Comparison of ENCODE assay signal across 8 mouse cellular contexts in the genomic region with DNA sequence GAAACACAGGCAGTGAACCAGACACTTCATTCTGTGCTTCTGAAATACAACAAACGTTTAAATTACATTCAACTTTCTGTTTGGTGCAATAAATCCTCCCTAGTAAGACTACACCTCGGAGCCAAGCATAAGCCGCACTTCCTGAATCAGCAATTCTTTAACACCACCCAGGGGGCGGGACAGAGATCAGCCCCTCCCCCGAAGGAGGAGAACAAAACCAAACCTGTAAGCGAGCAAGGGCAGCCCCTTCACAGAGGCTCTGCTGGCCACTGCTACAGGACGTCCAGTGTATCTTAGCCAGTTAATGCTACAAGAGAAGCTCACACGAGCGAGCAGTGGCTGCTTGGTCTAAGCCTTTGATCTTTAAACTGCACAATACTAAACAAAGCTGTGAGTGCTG. TPM values are rescaled to one million over a fixed set of nuclear protein-coding genes. Genes with fewer than 3 reads are reported as not detected.
DNase-seq lines count a peak whose midpoint lies in the region; ATAC-seq and TF ChIP-seq lines count a peak whose summit lies in the region.

No protein-coding gene starts in this region.

- H3K9me3 ChIP-seq in forebrain, postnatal 0 days (ENCODE audit: low read length), result no peaks in the 10 kb centered on the region
- H3K9me3 ChIP-seq in intestine, embryonic 15.5 days, result no peaks in the 10 kb centered on the region
- H3K9me3 ChIP-seq in liver, embryonic 16.5 days (replicated peaks; ENCODE audit: control insufficient read depth, low read length), result no peaks in the 10 kb centered on the region
- H3K9me3 ChIP-seq in neural tube, embryonic 13.5 days, result no peaks in the 10 kb centered on the region

- H3K4me2 ChIP-seq in forebrain, postnatal 0 days (ENCODE audit: low read depth), result no peak overlapping the region; the same call in 1 of the 2 replicates
- H3K4me2 ChIP-seq in intestine, embryonic 15.5 days (replicated peaks), result peak overlapping the region; percentile 43
- peak overlapping the region; percentile 41 for H3K4me2 ChIP-seq in liver, embryonic 16.5 days (ENCODE audit: low read depth, low read length)
- H3K4me2 ChIP-seq in neural tube, embryonic 13.5 days, result peak overlapping the region; percentile 25

- DNase-seq in CD4-positive helper T cell, adult 2 months (ENCODE audit: low read depth, low spot score), result peak; percentile 71
- DNase-seq in adrenal gland, postnatal 4 days (ENCODE audit: low spot score in 2 of 2), result peak; percentile 40 to 59
- DNase-seq in forebrain, postnatal 0 days, result peak; percentile 37
- DNase-seq in thymus, postnatal 25 days, result peak; percentile 64
- no peak for DNase-seq in layer of hippocampus, adult 18-20 months (ENCODE audit: low spot score in 2 of 2)

- no peaks in the 10 kb centered on the region for H3K4me1 ChIP-seq in forebrain, postnatal 0 days (ENCODE audit: insufficient read depth)
- H3K4me1 ChIP-seq in intestine, embryonic 15.5 days (replicated peaks), result peaks cover 12% of the 10 kb centered on the region
- H3K4me1 ChIP-seq in liver, embryonic 16.5 days (ENCODE audit: control insufficient read depth, low read depth, low read length), result peaks cover 3% of the 10 kb centered on the region
- H3K4me1 ChIP-seq in neural tube, embryonic 13.5 days (replicated peaks), result peaks cover 18% of the 10 kb centered on the region

- H3K9ac ChIP-seq in forebrain, postnatal 0 days, result no peak overlapping the region
- no peak overlapping the region for H3K9ac ChIP-seq in intestine, embryonic 15.5 days
- 0 out of 2 replicates have a peak overlapping the region, but pooled peaks have one; percentile 18 for H3K9ac ChIP-seq in liver, embryonic 16.5 days (ENCODE audit: low read depth, low read length)
- H3K9ac ChIP-seq in neural tube, embryonic 13.5 days, result no peak overlapping the region

- no peaks in the 10 kb centered on the region for H3K36me3 ChIP-seq in forebrain, postnatal 0 days (ENCODE audit: insufficient read depth)
- no peaks in the 10 kb centered on the region for H3K36me3 ChIP-seq in intestine, embryonic 15.5 days
- no peaks in the 10 kb centered on the region for H3K36me3 ChIP-seq in liver, embryonic 16.5 days (ENCODE audit: control insufficient read depth, insufficient read depth)
- no peaks in the 10 kb centered on the region for H3K36me3 ChIP-seq in neural tube, embryonic 13.5 days

- WGBS in forebrain, postnatal 0 days, result 5% methylated on average over 9 of the region's 9 CpGs
- 4% methylated on average over 9 of the region's 9 CpGs for WGBS in intestine, embryonic 15.5 days
- WGBS in liver, embryonic 16.5 days (ENCODE audit: insufficient replicate concordance), result 7% methylated on average over 9 of the region's 9 CpGs
- 2% methylated on average over 9 of the region's 9 CpGs for WGBS in neural tube, embryonic 13.5 days

- no peak for TF ChIP-seq CTCF in forebrain, postnatal 0 days (IDR thresholded peaks at IDR 0.05; ENCODE audit: low read depth)

- no peak overlapping the region for H3K4me3 ChIP-seq in forebrain, postnatal 0 days (ENCODE audit: low read depth, low read length)
- H3K4me3 ChIP-seq in intestine, embryonic 15.5 days (replicated peaks), result no peak overlapping the region
- peak overlapping the region; percentile 16; the same call in 1 of the 2 replicates for H3K4me3 ChIP-seq in liver, embryonic 16.5 days (ENCODE audit: low read depth, low read length)
- no peak overlapping the region for H3K4me3 ChIP-seq in neural tube, embryonic 13.5 days

- peak; percentile 72 for ATAC-seq in forebrain, postnatal 0 days
- peak; percentile 93 for ATAC-seq in intestine, embryonic 15.5 days
- peak; percentile 73 for ATAC-seq in liver, embryonic 16.5 days (ENCODE audit: low read depth)
- peak; percentile 27; the same call in 1 of the 2 replicates for ATAC-seq in neural tube, embryonic 13.5 days (ENCODE audit: low read depth)

- H3K27ac ChIP-seq in forebrain, postnatal 0 days (ENCODE audit: low read depth, low read length), result peak overlapping the region; percentile 10; the same call in 1 of the 2 replicates
- H3K27ac ChIP-seq in intestine, embryonic 15.5 days, result no peak overlapping the region
- H3K27ac ChIP-seq in liver, embryonic 16.5 days (ENCODE audit: low read length), result no peak overlapping the region; the same call in 1 of the 2 replicates
- H3K27ac ChIP-seq in neural tube, embryonic 13.5 days (replicated peaks), result no peak overlapping the region

- no peaks in the 10 kb centered on the region for H3K27me3 ChIP-seq in forebrain, postnatal 0 days (ENCODE audit: insufficient read depth, low read length)
- no peaks in the 10 kb centered on the region for H3K27me3 ChIP-seq in intestine, embryonic 15.5 days (replicated peaks)
- no peaks in the 10 kb centered on the region for H3K27me3 ChIP-seq in liver, embryonic 16.5 days (ENCODE audit: control insufficient read depth, insufficient read depth, low read depth, low read length)
- H3K27me3 ChIP-seq in neural tube, embryonic 13.5 days, result no peaks in the 10 kb centered on the region

RNA-seq across cellular contexts. Expression of gene Prickle1, which starts 43.5 kb away (rescaled TPM):
- 10 to 100 TPM; 30.2 to 30.4 TPM for total RNA-seq in adrenal gland, postnatal 4 days (2021)
- total RNA-seq in forebrain, postnatal 0 days (2014; rRNA removed), result 15.1 and 16.3 TPM in 2 replicates
- 15.4 and 15.6 TPM in 2 replicates for polyA plus RNA-seq in forebrain, postnatal 0 days (2015; fragmentation: Nextera tagmentation; extraction: Ambion mirVana)
- 21.0 and 23.7 TPM in 2 replicates for polyA plus RNA-seq in intestine, embryonic 15.5 days (2015; fragmentation: Nextera tagmentation; extraction: Ambion mirVana)
- 2.6 and 2.9 TPM in 2 replicates for polyA plus RNA-seq in liver, embryonic 16.5 days (2015; fragmentation: Nextera tagmentation; extraction: Ambion mirVana)
- polyA plus RNA-seq in neural tube, embryonic 13.5 days (2015; fragmentation: Nextera tagmentation; extraction: Ambion mirVana), result 16.5 and 19.9 TPM in 2 replicates
- total RNA-seq in layer of hippocampus, adult 18-20 months (2021), result 10 to 100 TPM; 74.6 to 76.6 TPM

Comparison
In these comparisons a context has a peak if more than half of its experiments do, and no peak if none do; other contexts are left out.
1. DNase-seq: peak in CD4-positive helper T cell, adult 2 months (single experiment), adrenal gland, postnatal 4 days (2 of 2), forebrain, postnatal 0 days (single experiment) and thymus, postnatal 25 days (single experiment); none in layer of hippocampus, adult 18-20 months (0 of 2).
2. ATAC-seq: peak in every context shown above with its lines; median percentile 93 in intestine, embryonic 15.5 days; 73 in liver, embryonic 16.5 days; 72 in forebrain, postnatal 0 days; 27 in neural tube, embryonic 13.5 days.